Mouse (Mus musculus): ENCODE measurements around the gene Fxyd3.

The Fxyd3 gene

DNA sequence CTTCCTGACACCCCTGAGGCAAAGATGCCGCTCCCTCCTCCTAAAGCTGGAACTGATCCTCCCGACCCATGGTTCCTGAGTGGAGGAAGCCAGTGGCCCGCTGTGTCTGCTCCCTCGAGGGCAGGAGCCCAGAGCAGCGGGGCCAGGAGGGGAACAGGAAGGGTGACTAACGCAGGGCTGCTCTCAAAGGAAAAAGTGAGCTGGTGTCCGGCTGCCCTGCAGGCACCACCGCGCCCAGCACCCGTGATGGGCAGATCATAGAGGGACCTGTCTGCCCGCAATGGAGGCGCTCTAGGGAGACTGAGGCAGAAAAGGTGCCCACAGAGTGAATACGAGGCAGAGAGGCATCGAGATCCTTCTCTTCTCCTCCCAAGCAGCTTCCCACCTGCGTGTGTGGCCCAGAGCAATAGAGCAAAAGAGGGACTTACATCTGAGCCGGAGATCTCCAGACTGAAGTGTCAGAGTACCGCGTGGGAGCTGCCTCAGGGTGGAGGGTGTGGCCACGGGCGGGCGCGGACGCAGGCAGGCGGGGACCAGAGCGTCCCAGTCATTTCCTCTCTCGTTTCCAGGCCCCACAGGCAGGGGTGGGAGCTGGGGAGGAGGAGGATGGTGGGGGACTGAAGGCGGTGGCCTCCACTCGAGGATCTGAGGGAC, 34.7 kb downstream of the Fxyd3 start:
- DNase-seq = peak; percentile 76

DNA sequence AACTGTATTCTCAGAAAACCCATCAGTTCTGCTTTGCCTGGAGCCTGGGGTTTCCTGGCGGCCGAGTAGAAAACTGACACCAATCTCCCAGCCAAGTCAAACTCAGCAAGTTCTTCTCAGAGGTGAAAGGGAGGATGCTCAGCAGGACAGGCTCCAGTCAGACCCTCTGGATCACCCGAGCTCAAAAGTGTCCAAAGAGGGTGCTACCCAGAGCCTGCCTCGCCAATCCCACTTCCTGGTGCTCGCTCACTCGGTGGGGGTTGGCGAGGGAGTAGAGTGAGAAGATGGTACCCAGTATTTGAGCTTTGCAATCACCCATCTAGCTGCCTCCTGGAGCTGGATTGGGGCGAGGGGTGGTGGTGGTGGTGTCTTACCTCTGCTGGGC, 35.5 kb downstream of the Fxyd3 start:
- peak; percentile 55 for DNase-seq

DNA sequence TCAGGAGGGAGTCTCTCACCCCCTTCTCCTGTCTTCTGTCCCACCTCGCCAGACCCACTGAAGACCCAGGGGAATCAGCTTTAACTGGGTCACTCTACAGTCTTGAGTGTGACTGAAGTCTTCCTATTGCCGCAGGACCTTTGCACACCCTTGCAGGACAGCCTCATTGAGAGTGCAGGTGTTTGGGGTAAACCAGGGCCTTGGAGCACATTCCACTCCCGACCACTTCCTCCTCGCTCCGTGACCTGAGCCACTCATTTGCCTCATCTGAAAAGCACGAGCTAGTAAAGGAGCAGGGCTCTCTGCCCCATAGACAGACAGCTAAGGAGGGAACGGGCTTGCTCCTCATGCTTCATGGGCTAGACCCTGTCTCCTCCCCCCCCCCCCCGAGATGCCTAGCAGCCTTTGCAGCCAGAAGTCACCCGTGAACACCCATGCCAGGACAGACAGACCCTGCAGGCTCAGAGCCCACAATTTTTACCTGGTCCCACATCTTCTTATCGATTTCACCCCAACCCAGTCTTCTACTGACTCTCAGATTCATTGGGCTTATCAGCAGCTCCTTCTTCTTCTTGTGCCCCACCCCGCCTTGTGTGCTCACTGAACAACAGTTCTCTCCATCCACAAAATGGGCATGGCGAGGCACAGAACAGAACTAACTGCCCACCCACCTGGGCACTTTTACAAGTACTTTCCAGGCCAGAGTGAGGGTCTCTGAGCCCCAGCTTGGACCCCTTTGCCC, 36.1 kb downstream of the Fxyd3 start:
- DNase-seq = peak; percentile 50

DNA sequence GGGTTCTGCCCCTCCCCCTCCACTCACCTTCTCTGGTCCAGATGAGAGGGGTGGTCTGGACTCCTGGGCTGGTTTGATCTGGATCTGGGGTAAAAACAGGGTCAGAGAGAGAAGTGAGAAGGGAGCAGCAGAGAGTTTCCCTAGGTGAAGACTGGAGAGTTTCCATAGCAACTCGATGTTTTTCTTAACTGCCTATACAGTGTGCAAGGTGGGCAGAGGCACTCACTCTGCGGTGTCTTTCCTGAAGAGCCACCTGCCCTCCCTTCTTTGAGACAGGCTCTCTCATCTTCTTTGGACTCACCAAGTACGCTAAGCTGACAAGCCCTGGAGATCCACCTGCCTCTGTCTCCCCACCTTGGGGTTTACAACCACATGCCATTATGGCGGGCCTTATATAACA, 37.5 kb downstream of the Fxyd3 start:
- DNase-seq = peak; percentile 42

DNA sequence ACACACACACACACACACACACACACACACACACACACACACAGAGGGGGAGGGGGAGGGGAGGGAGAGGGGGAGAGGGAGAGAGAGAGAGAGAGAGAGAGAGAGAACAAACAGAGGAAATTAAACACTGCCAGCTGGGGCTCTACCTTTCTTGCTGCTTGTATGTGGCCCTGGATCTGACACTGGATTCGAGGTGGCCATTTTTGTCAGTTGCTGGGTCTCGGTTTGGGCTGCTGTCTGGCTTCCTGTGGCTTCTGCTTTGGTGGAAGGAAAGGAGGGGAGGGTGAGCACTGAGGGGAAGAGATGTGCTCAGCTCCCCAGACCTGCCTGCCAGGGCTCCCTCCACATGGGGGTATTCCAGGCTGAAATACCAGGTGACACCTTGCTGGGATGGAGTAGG, 38.8 kb downstream of the Fxyd3 start:
- peak; percentile 58 for DNase-seq

DNA sequence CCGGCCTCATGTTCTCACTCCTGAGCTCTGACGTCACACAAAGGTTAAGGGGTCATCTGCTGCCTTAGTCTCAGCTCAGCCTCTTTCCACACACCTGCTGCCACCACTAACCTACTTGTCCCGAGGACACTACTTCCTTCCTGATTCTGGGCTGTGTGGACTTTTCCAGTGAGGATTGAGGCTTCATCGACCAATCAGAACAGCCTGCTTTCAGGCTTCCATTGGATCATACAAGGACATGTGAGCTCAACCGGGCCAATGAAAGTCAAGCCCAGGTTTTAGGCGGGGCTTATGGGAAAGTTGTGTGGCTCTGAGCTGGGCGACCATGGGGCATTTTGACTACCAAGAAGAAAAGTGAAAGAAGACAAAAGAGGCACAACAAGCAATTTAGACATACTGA, 39.6 kb downstream of the Fxyd3 start:
- DNase-seq = no peak

DNA sequence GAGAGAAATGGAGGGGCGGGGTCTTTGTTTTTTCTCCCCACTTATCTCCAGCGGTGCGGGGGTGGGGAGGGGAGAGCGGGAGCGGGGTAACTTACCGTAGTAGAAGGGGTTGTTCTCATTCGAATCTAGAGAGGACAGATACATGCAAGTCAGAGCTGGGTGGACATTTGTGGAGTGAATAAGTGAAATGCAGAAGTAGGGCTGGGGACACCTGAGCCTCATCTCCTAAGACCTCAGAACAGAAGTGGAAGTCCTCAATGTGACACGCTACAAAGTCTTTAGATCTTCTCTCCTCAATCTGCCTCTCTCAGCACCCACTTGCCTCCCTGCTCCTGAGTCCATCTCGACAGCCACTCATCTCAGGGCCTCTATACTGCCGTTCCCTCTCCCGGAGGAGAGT, 41.2 kb downstream of the Fxyd3 start:
- no peak for DNase-seq

DNA sequence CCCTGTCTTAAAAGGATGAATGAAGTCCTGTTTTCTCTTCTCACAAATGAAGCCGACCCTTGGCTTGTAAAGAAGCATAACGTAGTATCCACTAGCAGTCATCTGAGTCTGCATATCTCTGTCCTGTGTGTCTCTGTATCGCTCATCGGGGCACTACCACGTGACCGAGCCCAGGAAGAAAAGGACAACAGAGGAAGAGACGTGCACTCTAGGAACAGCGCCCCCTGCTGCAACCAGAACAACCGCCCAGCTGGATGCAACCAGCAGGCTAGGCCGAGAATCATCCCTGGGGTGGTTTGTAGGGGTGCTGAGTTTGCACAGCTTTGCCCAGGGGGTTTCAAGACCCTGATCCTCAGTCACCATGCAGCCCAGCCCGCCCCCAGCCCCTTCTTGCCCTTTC, 41.7 kb downstream of the Fxyd3 start:
- DNase-seq = peak; percentile 83

DNA sequence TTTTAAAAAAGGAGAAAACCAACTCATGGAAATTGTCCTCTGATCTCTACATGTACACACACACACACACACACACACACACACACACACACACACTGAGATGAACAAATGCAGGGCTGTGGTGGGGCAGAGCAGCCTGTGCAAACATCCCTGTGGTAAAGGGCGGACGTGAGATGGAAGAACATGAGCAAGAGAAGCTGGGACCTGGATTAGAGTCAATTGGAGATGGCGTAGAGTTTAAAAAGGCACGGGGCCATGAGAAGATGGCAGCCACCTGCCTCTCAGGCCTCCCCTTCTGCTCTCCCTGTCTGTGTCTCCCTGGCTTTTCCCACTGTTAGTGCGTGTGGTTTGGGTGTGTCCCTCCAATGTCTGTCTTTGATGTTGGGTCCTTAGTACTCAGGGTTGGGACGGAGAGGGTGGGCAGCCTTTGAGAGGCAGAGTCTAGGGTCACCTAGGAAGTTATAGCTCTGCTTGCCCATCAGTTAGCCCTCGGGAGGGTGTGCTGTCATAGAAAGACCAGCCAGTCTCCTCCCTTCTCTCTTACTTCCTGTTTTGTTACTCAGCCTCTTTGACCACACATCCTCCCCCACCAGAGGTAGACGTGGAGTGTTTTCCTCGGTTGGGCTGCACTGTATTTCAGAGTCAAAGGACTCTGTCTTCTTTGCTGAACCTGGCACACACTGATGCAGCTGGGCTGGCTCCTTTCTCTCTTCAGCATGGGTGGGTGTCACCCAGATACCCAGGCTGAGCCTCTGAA, 42.9 kb downstream of the Fxyd3 start:
- DNase-seq = peak; percentile 65

DNA sequence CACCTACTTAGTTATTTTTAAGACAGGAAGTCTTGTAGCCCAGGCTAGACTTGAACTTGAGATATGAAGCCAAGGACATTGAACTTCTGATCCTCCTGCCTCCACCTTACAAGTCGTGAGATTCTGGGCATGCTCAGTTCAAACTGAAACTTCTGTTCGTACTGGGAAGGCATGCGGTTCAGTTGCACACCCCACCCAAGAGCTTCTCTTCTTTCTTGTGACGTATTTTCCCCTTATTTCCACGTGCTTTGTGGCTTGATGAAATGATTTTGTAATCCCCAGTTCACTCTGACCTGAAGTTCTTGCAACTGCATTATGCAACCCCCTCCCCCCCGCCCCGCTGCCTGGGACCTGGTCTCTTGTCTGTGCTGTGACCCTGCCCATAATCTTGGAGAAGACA, 44.8 kb downstream of the Fxyd3 start:
- no peak for DNase-seq

DNA sequence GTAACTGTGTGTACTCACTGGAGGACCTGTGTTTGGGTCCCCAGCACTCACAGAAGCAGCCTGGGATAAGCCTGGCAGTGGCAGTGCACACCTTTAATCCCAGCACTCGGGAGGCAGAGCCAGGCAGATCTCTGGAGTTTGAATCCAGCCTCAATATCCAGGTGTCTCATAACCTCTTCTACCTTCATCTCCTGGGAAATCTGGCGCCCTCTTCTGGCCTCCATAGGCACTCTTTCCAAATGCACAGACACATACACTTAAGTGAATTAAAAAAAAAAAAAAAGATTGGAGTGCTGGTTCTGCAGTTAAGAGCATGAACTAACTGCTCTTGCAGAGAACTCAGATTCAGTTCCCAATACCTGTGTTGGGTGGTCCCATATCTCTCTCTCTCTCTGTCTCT, 45.8 kb downstream of the Fxyd3 start:
- DNase-seq = peak; percentile 63

DNA sequence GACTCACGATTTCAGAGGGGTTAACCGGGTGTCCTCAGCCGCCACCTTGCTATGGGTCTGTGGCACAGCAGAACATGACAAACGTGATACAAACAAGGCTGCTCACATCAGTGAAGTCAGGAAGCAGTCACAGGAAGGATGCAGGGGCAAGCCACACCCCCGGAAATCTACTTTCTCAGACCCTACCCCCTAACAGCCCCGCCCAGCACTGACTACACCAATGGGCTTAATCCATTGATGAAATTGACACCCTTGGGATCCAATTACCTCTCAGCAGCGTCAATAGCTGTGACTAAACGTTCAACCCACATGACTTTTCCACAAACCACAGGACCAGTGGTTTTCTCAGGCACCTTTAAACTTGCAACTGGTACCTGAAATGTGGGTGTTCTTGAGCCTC, 47.9 kb downstream of the Fxyd3 start:
- DNase-seq = no peak

Measured in thymus, postnatal 4 days (tissue).